Mouse (Mus musculus) small intestine, adult 2 months (tissue): ENCODE data around the gene Rcvrn.

Experiments used
- CTCF ChIP-seq: fragments of 200-500 bp; IDR thresholded peaks from 2 replicates; pipeline ENCODE4 v1.5.1; 2012; ENCODE audit warnings: low read depth, mild to moderate bottlenecking, control low read depth, inconsistent platforms, low read length, moderate library complexity, mixed read lengths; ENCODE audit not compliant: insufficient replicate concordance, insufficient read length; ENCODE audit errors: extremely low read depth
- POLR2A ChIP-seq: fragments of 200-500 bp; IDR thresholded peaks from 2 replicates; pipeline ENCODE4 v1.6.1; 2012; ENCODE audit warnings: low read depth, mild to moderate bottlenecking, control low read depth, inconsistent platforms, low read length, moderate library complexity

DNA sequence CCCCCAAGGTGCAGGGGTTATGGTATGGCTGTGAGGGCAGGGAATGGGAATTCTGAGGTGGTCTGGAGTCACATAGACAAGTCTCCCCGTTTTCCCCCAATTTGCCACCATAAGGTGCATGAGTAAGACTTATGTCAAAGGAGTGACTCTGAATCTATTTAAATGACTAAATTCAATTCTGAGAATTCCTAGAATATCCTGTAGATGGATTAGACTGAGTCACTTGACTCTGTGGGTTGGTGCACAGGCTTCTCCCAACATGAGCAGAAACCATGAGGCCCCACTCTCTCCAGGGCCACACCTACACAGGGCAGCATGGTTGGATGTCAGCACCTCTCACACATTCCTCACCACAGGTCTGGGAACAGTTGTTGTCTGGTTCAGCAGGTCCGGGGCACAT, 15.2 kb upstream of the Rcvrn start:
- TF ChIP-seq CTCF (no peak), POLR2A (no peak)
